Mouse (Mus musculus) brain, embryonic 14.5 days (tissue): ENCODE measurements around the gene Tjap1.

Experiments used
- CTCF ChIP-seq: fragments of 200-500 bp; IDR thresholded peaks from 2 replicates; pipeline ENCODE4 v1.5.1; 2012; ENCODE audit warnings: inconsistent platforms, mild to moderate bottlenecking, moderate library complexity, borderline replicate concordance; ENCODE audit not compliant: insufficient read depth, insufficient read length; ENCODE audit errors: extremely low read depth
- POLR2A ChIP-seq: fragments of 200-500 bp; IDR thresholded peaks from 2 replicates; pipeline ENCODE4 v1.6.1; 2012; ENCODE audit warnings: mild to moderate bottlenecking, inconsistent platforms, borderline replicate concordance; ENCODE audit not compliant: poor library complexity, insufficient read depth, insufficient read length, severe bottlenecking; ENCODE audit errors: extremely low read depth

DNA sequence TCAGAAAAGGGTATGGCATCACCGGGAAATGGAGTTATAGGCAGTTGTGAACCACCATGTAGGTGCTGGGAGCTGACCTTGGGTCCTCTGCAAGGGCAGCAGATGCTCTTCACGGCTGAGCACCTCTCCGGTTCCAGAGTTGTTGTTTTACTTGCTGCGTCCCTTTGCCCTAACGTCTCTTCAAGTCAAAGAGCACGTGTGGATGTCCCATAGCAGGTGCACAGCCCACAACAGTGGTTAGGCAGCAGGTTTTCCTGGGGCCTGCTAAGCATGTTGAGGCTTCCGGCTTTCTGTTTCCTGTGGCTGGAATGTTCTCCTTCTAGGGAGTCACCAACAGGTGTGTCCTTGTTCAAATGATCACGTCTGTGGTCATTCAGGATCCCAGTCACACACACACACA lies 1.1 kb upstream of the Tjap1 start:
- TF ChIP-seq CTCF, result no peak
- TF ChIP-seq POLR2A, result no peak
